Mouse (Mus musculus) frontal cortex, postnatal 25 days (tissue): ENCODE measurements around the gene Wee1.
"Not testable (repeated sequence)": the region's sequence is repeated elsewhere in the genome, so short reads cannot be mapped to it uniquely, and the experiment has no call there.

ENCODE experiments used
- DNase-seq, 2 experiments: peaks; one replicate each; pipeline ENCODE4 v3.0.0; 2022; ENCODE audit warnings: low spot score in 2 of 2

Gene Wee1

GRCm38 (mm10) chr7:110122565-110123422 lies 948 bp downstream of the Wee1 start:
- peak; percentile 19 to 31 for DNase-seq

- DNase-seq = no peak
These were observed 2.2 kb downstream of the Wee1 start for GRCm38 (mm10) chr7:110123844-110124555.

GRCm38 (mm10) chr7:110128566-110128965 lies 6.7 kb downstream of the Wee1 start:
- no peak for DNase-seq

GRCm38 (mm10) chr7:110132272-110132671 lies 10.4 kb downstream of the Wee1 start:
- not testable (repeated sequence) for DNase-seq

- DNase-seq = no peak
These were observed 12.1 kb downstream of the Wee1 start for GRCm38 (mm10) chr7:110133988-110134387.

GRCm38 (mm10) chr7:110138538-110138937 lies 16.7 kb downstream of the Wee1 start:
- DNase-seq = no peak

GRCm38 (mm10) chr7:110143863-110144262 lies 22.0 kb downstream of the Wee1 start:
- no peak for DNase-seq

GRCm38 (mm10) chr7:110152891-110153290 lies 31.0 kb downstream of the Wee1 start:
- DNase-seq = no peak

GRCm38 (mm10) chr7:110156712-110157260 lies 34.9 kb downstream of the Wee1 start:
- DNase-seq = no peak

- no peak for DNase-seq
These were observed 35.5 kb downstream of the Wee1 start for GRCm38 (mm10) chr7:110157261-110157910.

- DNase-seq = no peak
These were observed 36.2 kb downstream of the Wee1 start for GRCm38 (mm10) chr7:110158073-110158472.

- not testable (repeated sequence) for DNase-seq
These were observed 38.3 kb downstream of the Wee1 start for GRCm38 (mm10) chr7:110160109-110160508.

- DNase-seq = no peak
These were observed 38.8 kb downstream of the Wee1 start for GRCm38 (mm10) chr7:110160601-110161000.

GRCm38 (mm10) chr7:110163024-110163423 lies 41.2 kb downstream of the Wee1 start:
- DNase-seq = no peak

- peak; percentile 52 to 67 for DNase-seq
These were observed 42.3 kb downstream of the Wee1 start for GRCm38 (mm10) chr7:110164103-110164681.

- DNase-seq = peak; percentile 88 to 90
These were observed 42.9 kb downstream of the Wee1 start for GRCm38 (mm10) chr7:110164712-110165122.

GRCm38 (mm10) chr7:110166233-110166632 lies 44.4 kb downstream of the Wee1 start:
- DNase-seq = no peak

GRCm38 (mm10) chr7:110179208-110179607 lies 57.4 kb downstream of the Wee1 start:
- DNase-seq = no peak

- DNase-seq = no peak
These were observed 58.8 kb downstream of the Wee1 start for GRCm38 (mm10) chr7:110180613-110181012.

- no peak for DNase-seq
These were observed 59.6 kb downstream of the Wee1 start for GRCm38 (mm10) chr7:110181446-110181845.

- DNase-seq = no peak
These were observed 62.8 kb downstream of the Wee1 start for GRCm38 (mm10) chr7:110184608-110185007.

GRCm38 (mm10) chr7:110189951-110190350 lies 68.1 kb downstream of the Wee1 start:
- no peak for DNase-seq
